Mouse (Mus musculus) spleen, adult 18-20 months (tissue): Measurements from ENCODE around the gene Alpl.

ENCODE experiments used
- DNase-seq, 2 experiments: peaks; one replicate each; pipeline ENCODE4 v3.0.0; 2022; ENCODE audit warnings: mixed read lengths in 2 of 2

Gene Alpl

GRCm38 (mm10) chr4:137768831-137769230 lies 27.4 kb downstream of the Alpl start:
- no peak for DNase-seq

GRCm38 (mm10) chr4:137768381-137768780 lies 27.8 kb downstream of the Alpl start:
- no peak for DNase-seq

- DNase-seq, result no peak
These were observed 29.8 kb downstream of the Alpl start for GRCm38 (mm10) chr4:137766365-137766764.

DNA sequence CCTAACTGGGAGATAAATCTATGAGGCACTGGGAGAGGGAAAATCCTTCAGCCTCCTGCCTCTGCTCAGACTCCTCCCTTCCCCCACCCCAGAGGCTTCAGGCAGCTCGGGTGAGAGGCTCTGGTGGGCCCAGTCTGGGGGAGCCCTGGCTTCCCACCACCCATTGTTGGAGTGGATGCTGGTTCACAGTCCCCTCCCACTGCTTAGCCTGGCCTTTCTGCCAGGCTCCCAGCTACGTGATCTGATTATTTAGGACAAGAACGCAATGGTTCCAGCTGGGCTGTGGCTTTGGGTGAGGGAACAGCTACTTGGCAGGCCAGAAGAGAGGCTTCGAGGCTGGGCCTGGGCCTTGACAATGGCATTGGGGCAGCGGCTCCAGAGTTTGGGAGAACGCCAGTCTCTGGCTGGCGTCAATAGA lies 30.6 kb downstream of the Alpl start:
- DNase-seq, result no peak

GRCm38 (mm10) chr4:137764621-137765020 lies 31.6 kb downstream of the Alpl start:
- no peak for DNase-seq

- no peak for DNase-seq
These were observed 32.2 kb downstream of the Alpl start for GRCm38 (mm10) chr4:137763920-137764495.

DNA sequence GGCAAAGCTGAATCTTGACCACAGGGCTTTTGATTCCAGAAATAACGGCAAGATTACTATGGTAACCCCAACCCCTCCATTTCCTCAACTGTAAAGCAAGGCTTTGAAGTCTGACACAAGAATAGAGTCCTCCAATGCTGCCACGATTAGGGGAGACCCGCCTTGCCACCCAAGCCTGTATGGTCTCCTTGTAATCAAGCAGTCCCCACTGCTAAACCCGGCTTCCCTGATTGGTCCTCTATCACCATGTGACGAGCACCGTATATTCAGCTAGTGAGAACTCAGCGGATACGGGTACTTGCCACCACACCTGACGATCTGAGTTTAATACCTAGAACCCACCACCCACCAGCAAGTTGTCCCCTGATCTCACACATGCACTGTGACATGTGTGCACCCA lies 33.3 kb downstream of the Alpl start:
- DNase-seq, result no peak

DNA sequence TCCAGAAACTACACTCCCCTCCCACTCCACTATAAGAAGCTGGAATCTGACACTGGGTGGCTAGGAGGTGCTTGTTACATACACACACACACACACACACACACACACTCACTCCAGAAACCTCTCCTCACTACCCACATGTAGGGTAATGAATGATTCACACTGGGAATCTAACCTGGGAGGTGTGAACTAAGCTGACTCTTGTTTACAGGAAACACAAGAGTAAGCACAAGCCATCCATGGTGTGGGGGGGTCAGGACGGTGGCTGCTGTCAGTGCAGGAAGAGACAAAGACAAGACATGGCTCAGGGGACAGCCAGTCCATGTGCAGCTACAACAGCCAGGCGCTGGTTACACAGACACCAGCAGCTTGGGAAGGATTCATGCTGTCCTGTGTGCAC lies 41.7 kb downstream of the Alpl start:
- DNase-seq, result no peak

- no peak for DNase-seq
These were observed 43.0 kb downstream of the Alpl start for GRCm38 (mm10) chr4:137753199-137753598.

GRCm38 (mm10) chr4:137752471-137752870 lies 43.7 kb downstream of the Alpl start:
- no peak for DNase-seq

DNA sequence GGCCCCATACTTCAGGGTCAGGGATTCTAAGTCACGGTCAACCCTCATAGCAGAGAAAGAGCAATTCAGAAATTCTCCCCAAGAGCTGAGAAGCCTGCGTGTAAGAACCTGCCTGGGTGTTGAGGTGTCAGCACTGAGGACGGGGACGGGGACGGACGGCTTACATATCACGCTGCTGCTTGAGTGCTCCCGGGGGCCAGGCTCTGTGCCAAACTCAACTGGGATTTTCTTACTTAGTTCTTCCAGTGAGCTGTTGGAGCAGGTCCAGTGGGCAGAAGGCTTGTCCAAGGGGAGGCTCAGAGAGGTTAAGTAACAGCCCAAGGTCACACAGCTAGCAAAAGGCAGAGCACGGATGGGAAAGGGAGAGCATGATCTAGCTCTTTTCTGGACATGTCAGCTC lies 44.5 kb downstream of the Alpl start:
- DNase-seq, result no peak

GRCm38 (mm10) chr4:137751310-137751709 lies 44.9 kb downstream of the Alpl start:
- no peak for DNase-seq

GRCm38 (mm10) chr4:137750121-137750520 lies 46.1 kb downstream of the Alpl start:
- no peak for DNase-seq

DNA sequence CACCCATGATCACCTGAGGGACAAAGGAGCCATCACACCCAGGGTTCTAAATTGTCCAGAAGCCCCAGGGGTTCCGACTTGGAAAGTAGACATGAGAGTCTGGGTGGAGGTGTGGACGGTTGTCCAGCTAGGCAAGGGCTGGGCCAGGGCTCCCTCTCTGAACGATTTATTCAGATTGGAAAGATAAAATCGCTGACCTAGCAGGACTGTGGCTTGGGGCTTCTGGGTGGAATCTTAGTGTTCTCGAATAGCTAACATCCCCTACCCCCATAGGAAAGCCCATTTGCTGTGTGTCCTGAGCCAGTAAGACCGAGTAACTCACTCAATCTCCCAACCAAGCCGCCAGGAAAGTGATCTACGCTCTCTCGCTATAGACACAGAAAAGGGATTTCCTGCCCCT lies 46.5 kb downstream of the Alpl start:
- DNase-seq, result no peak

- peak in 1 of 2 experiments; percentile 26 for DNase-seq
These were observed 47.5 kb downstream of the Alpl start for GRCm38 (mm10) chr4:137748726-137749125.

DNA sequence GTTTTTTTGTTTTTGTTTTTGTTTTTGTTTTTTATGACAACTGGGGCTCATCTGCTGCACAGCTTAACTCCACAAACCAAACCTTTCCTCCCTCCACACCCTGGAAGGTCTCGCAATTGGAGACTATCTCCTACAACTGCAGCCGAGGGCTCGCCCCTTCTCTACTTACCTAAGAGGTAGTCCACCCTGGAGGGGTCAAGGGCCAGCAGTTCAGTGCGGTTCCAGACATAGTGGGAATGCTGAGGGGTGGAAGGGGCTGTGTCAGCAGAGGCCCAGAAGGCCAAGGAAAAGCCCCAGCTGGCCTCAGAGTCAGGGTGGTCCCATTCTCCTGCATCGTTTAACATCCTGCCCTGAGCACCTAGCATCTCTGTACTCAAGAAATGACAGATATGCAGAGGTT lies 48.6 kb downstream of the Alpl start:
- no peak for DNase-seq

DNA sequence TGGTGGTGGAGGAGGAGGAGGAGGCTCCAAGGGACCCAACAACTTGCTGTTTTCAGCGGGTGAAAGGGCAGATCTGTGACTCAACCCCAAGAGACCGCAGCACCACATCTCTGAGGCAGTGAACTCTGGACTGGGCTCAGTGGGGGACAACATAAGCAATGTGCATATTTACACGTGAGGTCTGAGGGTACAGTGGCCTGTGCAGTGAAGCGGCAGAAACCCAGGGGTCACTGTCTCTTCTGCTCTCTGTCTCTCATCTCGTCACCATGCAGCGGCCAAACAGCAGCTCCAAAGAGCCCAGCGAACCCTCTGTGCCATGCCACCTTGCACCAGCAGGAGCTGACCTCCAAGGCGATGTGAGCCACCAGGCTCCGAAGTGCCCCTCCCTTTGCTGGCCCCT lies 49.1 kb downstream of the Alpl start:
- DNase-seq, result no peak

DNA sequence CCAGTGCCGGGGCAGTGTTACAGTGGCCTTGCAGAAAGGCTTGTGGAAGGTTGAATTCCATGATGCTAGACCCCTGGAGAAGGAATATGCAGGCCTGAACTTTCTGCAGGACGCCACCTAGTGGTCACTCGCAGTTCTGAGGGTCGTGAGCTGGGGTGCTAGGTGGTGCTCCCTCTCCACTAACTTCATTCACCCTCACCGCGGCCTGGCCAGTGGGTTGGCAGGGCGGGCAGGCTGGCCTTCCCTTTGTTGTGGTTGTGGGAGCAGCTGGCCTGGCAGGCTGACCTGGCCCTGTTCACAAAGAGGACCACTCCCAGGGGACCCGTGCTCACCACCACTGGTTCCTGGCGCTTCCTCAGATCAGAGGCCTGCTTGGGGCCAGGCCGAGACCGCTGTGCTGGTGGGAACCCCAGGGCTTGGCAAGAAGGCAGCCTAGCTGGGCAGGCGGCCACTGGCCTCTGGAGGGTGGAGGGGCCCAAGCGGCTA lies 51.7 kb downstream of the Alpl start:
- DNase-seq, result no peak

DNA sequence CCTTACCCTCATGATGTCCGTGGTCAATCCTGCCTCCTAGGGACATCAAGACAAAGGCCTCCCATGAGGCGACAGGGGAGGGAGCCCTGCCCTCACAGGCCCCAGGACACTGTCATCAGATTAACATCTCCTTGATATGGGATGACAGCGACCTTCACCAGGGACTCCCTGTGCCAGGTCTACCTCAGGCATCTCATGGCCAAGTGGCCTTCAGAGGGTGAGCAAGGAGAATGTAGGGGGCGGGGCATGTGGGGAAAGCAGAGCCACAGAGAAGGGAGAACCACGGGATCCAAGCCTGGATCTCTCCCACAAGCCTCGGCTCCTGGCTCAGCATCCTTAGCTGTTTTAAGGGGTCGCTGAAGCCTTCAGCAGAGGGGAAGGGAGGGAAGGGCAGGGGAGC lies 52.4 kb downstream of the Alpl start:
- no peak for DNase-seq

DNA sequence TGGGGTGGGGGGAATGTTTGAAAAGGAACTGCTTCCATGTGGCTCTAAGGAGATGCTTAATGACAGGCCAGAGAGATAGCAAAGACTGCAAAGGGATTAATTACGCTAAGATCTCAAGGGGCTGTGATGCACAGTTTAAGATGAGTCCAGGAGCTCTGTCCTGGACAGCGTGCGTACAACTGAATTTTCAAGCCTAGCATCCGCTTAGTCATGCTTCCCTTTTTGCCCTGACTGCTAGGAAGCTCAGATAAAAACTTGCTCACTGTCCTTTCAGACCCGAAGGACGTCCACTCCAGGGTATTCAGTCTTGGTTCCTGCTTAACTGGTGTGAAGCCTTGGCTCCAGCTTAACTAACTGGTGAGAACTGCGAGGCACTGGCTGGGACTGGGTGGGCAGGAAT lies 55.8 kb downstream of the Alpl start:
- DNase-seq, result no peak

- no peak for DNase-seq
These were observed 56.8 kb downstream of the Alpl start for GRCm38 (mm10) chr4:137739151-137739923.

DNA sequence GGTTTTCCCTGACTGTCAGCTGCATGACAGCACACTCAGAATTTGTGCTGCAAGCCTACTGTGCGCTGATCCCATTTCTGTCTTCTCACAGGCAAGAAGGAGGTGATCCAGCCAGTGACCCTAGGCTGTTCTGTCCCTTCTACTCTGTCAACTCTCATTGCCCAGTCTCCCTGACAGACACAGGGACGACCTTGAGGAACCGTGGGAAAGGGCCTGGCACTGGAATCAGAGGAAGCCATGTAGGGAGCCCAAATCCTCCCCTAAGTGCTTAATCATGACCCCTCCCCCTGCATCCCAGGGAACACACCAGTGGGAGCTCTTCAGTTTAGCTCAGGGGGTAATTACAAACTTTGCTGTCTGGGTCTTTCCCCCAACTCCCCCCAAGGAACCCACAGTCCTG lies 58.4 kb downstream of the Alpl start:
- no peak for DNase-seq

DNA sequence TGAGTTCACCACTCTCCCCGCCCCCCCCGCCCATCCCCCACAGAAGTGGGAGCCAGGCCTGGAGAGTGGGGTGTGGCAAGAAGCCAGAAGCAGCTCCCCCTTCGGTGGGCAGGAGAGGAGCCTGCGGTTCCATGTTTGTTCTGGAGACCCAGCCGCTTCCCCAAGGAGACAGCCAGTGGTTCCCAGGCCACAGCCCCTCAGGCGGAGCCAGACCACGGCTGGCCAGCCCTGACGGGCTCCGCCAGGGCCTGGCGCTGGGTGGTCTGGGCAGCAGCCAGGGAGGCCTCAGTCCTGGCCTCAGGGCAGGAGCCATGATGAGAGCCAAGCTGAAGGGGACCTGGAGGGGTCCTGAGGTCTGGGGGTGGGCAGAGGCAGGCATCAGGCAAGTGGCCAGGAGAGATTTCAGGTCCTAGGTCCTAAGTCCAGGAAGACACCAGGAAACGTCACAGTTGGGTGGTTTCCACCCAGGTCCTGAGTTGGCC lies 59.9 kb downstream of the Alpl start:
- DNase-seq, result no peak

DNA sequence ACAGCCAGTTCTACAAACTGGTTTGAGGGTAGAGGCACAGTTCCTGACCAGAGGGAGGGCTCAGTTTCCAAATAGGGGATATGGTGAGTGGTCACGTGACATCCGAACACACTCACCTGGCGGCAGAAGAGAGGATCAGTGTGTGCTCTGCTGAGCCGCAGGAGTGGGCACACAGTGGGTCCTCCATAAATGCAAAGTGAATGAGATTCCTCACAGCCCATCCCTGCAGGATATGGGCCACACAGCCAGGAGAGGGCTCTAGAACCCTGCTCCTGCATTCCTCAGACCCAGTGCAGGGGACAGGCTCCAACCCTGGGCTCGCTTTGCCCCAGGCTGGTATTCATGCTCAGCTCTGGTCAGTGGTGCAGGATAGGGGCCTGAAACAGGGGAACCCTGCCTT lies 62.7 kb downstream of the Alpl start:
- no peak for DNase-seq

DNA sequence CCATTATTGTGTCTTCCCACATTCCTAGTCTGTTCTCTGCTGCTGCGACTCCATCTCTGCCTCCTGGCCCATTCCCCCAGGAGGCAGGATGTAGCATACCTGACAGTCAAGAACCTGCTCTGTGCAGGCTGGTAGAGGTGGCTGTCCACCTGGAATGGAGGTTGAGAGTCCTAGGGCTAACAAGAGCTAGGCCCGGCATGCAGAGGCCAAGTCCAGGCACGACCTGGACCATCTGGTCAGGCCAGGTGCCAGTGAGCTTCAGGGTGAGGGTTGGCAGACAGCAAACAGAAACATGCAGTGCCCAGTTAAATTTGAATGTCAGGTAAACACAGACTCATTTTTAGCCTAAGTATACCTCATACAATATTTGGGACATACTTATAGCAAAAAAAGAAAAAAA lies 63.2 kb downstream of the Alpl start:
- no peak for DNase-seq
